Mouse (Mus musculus) neutrophil, adult 59 days (primary cell): ENCODE measurements around the gene Kcnj6. TPM values are rescaled to one million over a fixed set of nuclear protein-coding genes. Genes with fewer than 3 reads are reported as not detected.

Source experiments
- total RNA-seq, 2 experiments: library from RNA; stranded (reverse); gene quantifications; 1 replicate in 1 of 2; 2 replicates in 1 of 2; pipeline ENCODE4 v1.2.4; 2023

The Kcnj6 gene
- not detected for total RNA-seq

DNA sequence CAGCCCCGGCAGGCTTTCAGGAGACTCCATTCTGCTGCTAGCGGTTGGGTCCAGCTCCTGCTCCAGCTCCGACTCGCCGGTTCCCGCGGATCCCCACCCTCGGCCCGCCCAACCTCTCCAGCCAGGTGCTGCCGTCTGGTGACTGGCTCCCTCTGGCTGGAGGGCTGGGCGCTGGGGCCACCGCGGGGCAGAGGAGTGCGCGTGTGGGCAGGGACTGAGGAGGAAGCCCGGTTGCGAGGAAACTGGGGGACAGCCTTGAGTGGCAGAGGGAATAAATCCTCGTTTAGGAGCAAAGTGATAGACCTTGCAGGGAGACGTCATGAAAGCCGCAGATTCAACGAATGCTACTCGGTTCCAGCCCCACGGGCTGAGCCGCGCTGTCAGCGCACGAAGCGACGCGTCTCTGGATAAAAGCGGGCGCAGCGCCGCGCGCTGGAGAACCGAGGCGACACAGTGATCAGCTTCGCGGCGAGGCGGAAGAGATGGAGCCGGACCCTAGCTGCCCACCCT is at the start of gene Kcnj6:
Kcnj6 (minus strand) TSS at position 362 of the 510 bp plus-strand sequence.

